Mouse (Mus musculus) G1E (cell line): Measurements from ENCODE around the gene Tcp11.

Experiments used
- CTCF ChIP-seq: IDR thresholded peaks from 2 replicates; pipeline ENCODE4 v1.5.1; 2012; ENCODE audit warnings: low read depth, low read length, inconsistent platforms, mixed read lengths
- GATA1 ChIP-seq: IDR thresholded peaks from 2 replicates; pipeline ENCODE4 v1.6.1; 2012; ENCODE audit warnings: borderline replicate concordance, low read length, inconsistent platforms, mixed read lengths
- POLR2AphosphoS5 ChIP-seq: IDR thresholded peaks from 2 replicates; pipeline ENCODE4 v1.6.1; 2012; ENCODE audit warnings: low read depth, low read length, inconsistent platforms; ENCODE audit not compliant: insufficient replicate concordance
- TAL1 ChIP-seq: conservative IDR thresholded peaks from 2 replicates; pipeline ENCODE4 v1.6.1; 2012; ENCODE audit warnings: low read depth, low read length, inconsistent platforms, mixed read lengths

GRCm38 (mm10) chr17:28028236-28028635, 52.2 kb downstream of the Tcp11 start:
- no peak for TF ChIP-seq CTCF
- TF ChIP-seq GATA1, result no peak
- TF ChIP-seq POLR2AphosphoS5, result no peak
- no peak for TF ChIP-seq TAL1
